Mouse (Mus musculus) adrenal gland, adult 8-10 months (tissue): ENCODE measurements around the gene Mylk3. TPM values are rescaled to one million over a fixed set of nuclear protein-coding genes. Genes with fewer than 3 reads are reported as not detected.

Source experiments
- DNase-seq: peaks from one replicate; pipeline ENCODE4 v3.0.0; 2022
- total RNA-seq, 4 experiments: library from RNA; stranded (reverse); gene quantifications; 2 replicates each; pipeline ENCODE4 v1.2.4; 2022

Gene Mylk3
- 1 to 10 TPM in 1 of 4 experiments, under 1 TPM in 3; 0.16 to 1.8 (median 0.60) TPM for total RNA-seq

DNA sequence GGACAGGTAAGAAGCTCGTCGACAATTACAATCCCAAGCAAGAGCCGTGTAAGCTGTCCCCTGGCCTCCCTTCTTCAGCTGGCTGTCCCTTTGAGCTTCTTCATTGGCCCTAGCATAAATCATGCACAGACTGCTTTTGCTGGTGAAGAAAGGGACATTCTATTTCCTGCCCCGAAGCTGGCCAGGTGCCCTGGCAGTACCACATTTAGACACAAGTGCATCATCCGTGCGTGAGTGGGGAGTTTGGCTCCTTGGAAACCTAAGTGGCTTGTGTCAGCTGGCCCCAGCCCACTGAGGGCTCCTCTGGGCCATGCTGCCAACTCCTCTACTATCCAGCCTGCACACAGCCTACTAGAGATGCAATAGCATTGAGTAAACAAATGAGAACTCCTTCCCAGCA is at the start of gene Mylk3:
Gene Mylk3, minus strand, starts transcription at position 141 of the 400 bp plus-strand sequence.
- DNase-seq = no peak

- DNase-seq = no peak
Observed at GRCm38 (mm10) chr8:85435736-85436135, 49.6 kb upstream of the Mylk3 start.

DNA sequence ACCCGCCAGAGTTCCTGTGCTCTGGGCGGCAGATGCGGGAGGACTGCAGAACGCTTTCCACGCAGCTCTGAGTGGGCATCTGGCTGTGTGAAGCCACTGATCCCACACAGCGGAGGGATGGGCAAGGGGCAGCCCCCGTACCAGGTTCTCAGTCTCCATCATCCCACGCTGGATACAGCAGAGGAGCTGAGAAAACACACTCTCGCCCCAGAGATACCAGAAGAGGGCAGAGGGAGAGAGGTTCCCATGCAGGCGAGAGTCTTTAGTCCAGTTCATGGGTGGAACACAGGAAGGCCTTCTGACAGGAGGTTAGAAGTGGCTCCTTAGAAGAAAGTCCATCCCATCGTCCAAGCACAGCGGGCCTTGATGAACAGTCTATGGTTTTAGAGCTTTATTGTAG is 48.7 kb upstream of the Mylk3 start:
- no peak for DNase-seq

DNA sequence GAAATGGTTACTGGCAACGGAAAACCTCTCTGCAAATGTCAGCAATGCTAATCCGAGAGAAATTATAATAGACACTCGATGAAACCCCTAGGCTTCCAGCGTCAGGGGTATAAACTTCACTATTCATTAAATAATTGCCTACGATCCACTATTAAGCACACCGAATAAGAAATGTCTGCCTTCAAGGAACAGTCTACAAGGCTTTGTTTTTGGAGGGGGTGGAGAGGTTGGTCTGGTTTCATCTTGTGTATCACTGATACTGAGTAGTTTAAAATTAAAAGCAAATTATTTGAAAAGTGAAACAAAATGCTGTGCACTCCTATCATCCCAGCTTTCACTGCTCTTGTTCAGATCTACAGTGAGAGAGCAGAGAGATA is 46.9 kb upstream of the Mylk3 start:
- no peak for DNase-seq

GRCm38 (mm10) chr8:85432168-85433016 is 46.2 kb upstream of the Mylk3 start, which contains the start of gene 4921524J17Rik:
4921524J17Rik (minus strand) TSS chr8:85432833.
- peak; percentile 97 for DNase-seq

DNA sequence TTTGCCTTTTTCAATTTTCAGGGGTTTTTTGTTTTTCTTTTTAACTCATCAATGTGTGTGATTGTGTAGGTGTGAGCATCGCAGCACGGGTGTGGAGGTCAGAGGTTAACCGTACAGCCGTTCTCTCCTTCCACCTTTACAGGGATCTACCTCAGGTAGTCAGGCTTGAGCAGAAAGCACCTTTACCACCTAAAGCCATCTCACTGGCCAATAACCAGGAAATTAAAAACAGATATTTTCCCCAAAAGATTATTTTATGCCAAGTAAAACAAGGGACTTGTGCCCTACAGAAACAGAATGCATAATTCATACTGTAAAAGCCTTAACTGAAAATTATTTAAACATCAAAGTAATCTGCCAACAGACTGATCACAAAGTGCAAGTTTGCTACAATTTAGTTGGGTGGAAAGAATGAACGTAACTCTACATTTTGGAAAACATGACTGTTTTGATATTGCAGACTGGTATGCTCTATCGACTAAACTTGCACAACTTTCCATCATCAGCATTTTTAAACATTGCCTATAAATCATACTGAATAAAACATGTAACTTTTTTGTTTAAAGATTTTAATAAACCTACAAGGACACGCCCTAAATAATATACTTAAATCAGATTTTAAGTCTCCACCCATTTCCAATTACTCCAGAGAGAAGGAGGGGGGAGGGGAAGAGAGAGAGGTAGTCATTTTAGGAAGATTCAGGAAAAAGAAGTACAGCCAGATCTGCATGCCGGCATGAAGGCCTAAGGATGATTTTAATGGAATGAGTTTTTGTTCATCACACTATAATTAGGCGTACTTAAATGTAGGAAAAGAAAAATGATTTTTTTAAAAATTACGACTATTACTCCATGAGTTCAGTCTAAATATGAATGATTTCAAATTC is 45.4 kb upstream of the Mylk3 start:
- DNase-seq = no peak

GRCm38 (mm10) chr8:85430801-85431200 is 44.7 kb upstream of the Mylk3 start:
- DNase-seq = peak; percentile 81

DNA sequence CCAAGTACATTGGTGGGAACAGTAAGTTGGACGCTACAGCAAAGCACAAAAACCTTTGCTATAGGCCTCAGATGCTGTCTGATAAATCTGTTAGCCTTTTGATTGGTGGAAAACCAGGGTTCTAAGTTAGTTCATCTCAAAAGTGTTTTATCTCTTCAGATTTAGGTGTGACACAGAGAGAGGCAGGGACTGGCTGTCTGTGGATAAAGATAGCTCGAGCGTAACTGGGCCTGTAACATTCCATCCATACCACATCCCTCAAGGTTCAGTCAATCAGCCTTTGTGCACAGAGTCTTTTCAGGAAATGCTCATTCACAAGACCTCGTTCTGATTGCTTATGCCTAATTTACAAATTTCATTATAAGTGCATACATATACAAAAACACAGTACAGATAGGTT is 43.1 kb upstream of the Mylk3 start:
- no peak for DNase-seq

GRCm38 (mm10) chr8:85427026-85427425 is 40.9 kb upstream of the Mylk3 start:
- DNase-seq = no peak

- DNase-seq = no peak
Observed at GRCm38 (mm10) chr8:85421329-85421728, 35.2 kb upstream of the Mylk3 start.

- no peak for DNase-seq
Observed at GRCm38 (mm10) chr8:85408526-85408925, 22.4 kb upstream of the Mylk3 start.

- no peak for DNase-seq
Observed at GRCm38 (mm10) chr8:85408053-85408505, 21.9 kb upstream of the Mylk3 start.

GRCm38 (mm10) chr8:85405961-85406360 is 19.8 kb upstream of the Mylk3 start:
- no peak for DNase-seq

GRCm38 (mm10) chr8:85405418-85405817 is 19.3 kb upstream of the Mylk3 start:
- no peak for DNase-seq

GRCm38 (mm10) chr8:85398548-85398947 is 12.4 kb upstream of the Mylk3 start:
- no peak for DNase-seq

DNA sequence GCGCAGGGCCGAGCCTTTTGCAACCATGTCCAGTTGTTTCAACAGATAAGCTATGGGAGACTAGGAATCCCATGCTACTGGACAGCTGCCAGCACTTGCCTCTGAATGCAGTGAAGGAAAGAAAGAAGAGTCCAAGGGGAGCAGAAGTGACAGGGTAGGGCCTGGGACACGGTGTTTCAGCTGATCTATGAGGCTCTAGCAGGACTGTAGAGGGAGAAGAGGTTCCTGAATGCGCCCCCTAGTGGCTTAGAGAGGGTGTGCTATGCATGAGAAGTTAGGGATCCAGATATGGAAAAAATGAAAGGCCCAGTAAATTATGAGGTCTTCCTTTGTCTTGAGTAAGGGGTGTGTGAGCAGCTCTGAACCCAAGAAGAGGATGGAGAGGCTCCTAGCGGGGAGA is 11.4 kb upstream of the Mylk3 start:
- peak; percentile 24 for DNase-seq

DNA sequence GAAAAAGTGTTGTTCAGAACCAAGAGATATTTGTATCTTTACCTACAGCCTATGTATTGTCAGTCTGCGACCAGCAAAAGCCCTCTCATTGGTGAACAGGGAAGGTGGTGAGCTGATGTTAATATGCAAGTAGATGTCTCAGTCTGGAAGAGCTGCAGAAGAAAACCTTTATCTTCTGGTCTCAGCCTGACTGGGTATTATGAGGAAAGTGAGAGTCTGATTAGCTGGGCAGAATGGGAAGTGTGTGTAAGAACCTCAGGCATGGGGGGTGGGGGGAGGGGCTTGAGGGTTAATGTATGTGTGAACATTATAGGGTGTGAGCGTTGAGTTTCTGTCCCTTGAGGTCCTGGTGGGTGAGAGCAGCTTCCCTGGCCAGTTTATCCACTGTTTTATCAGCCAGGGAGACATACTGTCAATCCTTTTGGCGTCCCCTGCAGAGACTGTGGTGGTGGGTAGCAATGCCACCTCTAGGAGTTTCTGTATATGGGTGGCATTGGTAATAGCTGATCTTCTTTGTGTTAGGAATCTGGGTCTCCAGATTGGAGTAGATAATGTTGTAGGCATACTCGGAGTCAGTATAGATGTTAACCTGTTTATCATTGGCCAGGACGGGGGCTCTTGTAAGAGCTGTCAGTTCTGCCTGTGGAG is 10.4 kb upstream of the Mylk3 start:
- DNase-seq = no peak

DNA sequence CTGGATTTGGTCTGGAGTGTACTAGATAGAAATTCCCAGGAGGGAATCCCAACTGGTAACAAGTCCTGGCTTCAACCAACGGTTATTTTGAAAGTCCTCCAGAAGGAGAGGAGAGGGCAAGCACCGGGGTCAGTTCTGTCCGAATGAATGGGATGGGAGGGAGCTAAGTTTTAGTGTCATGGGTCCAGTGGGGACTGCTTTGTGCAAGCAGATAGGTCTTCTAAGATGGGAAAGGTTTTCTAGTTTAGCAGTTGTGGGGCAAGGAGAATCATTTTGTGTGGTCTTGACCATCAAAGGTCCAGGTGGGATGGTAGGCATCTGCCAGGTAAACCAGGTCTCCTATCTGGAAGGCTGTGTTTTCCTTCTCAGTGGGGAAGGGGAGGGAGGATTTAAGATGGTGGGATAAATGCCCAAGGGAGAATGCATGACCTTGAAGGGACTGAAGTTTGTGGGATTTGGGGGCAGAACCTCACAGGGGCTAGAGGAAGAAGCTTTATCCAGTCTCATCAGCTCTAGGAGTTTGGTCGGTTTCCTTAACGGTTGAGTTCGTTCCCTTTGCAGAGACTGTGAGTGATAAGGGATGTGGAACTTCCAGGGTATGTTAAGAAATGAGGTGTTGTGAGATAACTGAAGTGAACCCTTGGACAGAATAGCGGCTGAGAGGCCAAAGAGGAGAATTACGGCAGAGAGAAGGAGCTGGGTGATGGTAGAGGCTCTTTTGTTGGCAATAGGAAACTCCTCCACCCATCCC is 9.7 kb upstream of the Mylk3 start:
- DNase-seq = no peak

GRCm38 (mm10) chr8:85395017-85395416 is 8.9 kb upstream of the Mylk3 start:
- no peak for DNase-seq

- no peak for DNase-seq
Observed at GRCm38 (mm10) chr8:85393199-85393598, 7.1 kb upstream of the Mylk3 start.

DNA sequence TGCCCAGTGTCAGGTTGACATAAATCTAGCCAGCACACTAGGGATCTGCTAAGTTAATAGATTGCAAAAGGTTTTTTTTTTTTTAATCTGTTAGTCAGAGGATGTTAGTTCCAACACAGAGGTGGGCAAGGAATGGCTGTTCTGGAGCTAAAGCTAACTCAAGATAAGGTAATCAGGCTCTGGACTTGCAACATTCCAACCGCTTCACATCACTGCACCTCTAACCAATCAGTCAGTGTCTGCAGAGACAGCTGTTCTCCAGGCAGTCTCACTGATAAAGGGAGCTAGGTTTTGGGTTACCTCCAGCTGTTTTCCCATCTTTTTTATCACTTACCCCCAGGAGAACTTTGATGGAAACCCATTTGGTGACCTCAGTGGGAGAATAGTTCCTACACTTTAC is 5.3 kb upstream of the Mylk3 start:
- no peak for DNase-seq

GRCm38 (mm10) chr8:85381926-85382325 is 4.2 kb downstream of the Mylk3 start:
- DNase-seq = no peak
